Mouse (Mus musculus) T-helper 2 cell (primary cell): ENCODE results near the gene Rnf128.
"Not testable (repeated sequence)": the region's sequence is repeated elsewhere in the genome, so short reads cannot be mapped to it uniquely, and the experiment has no call there.

Experiments
- in situ Hi-C: fragments of 300-600 bp; cut with MboI, MseI; formaldehyde crosslinking; loops from one replicate; pipeline ENCODE4 v1.15.1; 2025; ENCODE audit warnings: high pct_unique_total_duplicates

The Rnf128 gene

GRCm38 (mm10) chrX:139562925-139563461 lies at the start of gene Rnf128:
Gene Rnf128 (plus strand): TSS chrX:139563316.
- in situ Hi-C loops = no loop called here

- in situ Hi-C loops = no loop called here
These were observed 47.0 kb upstream of the Rnf128 start for GRCm38 (mm10) chrX:139516156-139516555.

- in situ Hi-C loops = no loop called here
These were observed 43.9 kb upstream of the Rnf128 start for GRCm38 (mm10) chrX:139519251-139519650.

GRCm38 (mm10) chrX:139524303-139525091 lies 38.6 kb upstream of the Rnf128 start:
- in situ Hi-C loops = no loop called here

GRCm38 (mm10) chrX:139525724-139526123 lies 37.4 kb upstream of the Rnf128 start:
- in situ Hi-C loops = no loop called here

GRCm38 (mm10) chrX:139526984-139527383 lies 36.1 kb upstream of the Rnf128 start:
- in situ Hi-C loops = no loop called here

- in situ Hi-C loops = no loop called here
These were observed 33.4 kb upstream of the Rnf128 start for GRCm38 (mm10) chrX:139529678-139530077.

- in situ Hi-C loops = no loop called here
These were observed 30.8 kb upstream of the Rnf128 start for GRCm38 (mm10) chrX:139532293-139532692.

- in situ Hi-C loops = no loop called here
These were observed 25.3 kb upstream of the Rnf128 start for GRCm38 (mm10) chrX:139537641-139538397.

GRCm38 (mm10) chrX:139543726-139544125 lies 19.4 kb upstream of the Rnf128 start:
- in situ Hi-C loops = no loop called here

GRCm38 (mm10) chrX:139550456-139550855 lies 12.7 kb upstream of the Rnf128 start:
- in situ Hi-C loops = no loop called here

- in situ Hi-C loops = no loop called here
These were observed 11.0 kb upstream of the Rnf128 start for GRCm38 (mm10) chrX:139552090-139552489.

GRCm38 (mm10) chrX:139562255-139562924 lies 726 bp upstream of the Rnf128 start:
- in situ Hi-C loops = no loop called here

- in situ Hi-C loops = no loop called here
These were observed 6.9 kb downstream of the Rnf128 start for GRCm38 (mm10) chrX:139570054-139570453.

- in situ Hi-C loops = no loop called here
These were observed 15.6 kb downstream of the Rnf128 start for GRCm38 (mm10) chrX:139578649-139579278.

- in situ Hi-C loops = no loop called here
These were observed 20.5 kb downstream of the Rnf128 start for GRCm38 (mm10) chrX:139583616-139584015.

- in situ Hi-C loops = not testable (repeated sequence)
These were observed 23.6 kb downstream of the Rnf128 start for GRCm38 (mm10) chrX:139586676-139587075.

- in situ Hi-C loops = no loop called here
These were observed 33.3 kb downstream of the Rnf128 start for GRCm38 (mm10) chrX:139596404-139596803.

- in situ Hi-C loops = no loop called here
These were observed 47.1 kb downstream of the Rnf128 start for GRCm38 (mm10) chrX:139610033-139610764.

- in situ Hi-C loops = no loop called here
These were observed 47.7 kb downstream of the Rnf128 start for GRCm38 (mm10) chrX:139610765-139611300.

- in situ Hi-C loops = no loop called here
These were observed 51.6 kb downstream of the Rnf128 start for GRCm38 (mm10) chrX:139614761-139615160.
